Mouse (Mus musculus) CH12.LX (cell line): ENCODE results near the gene Zbtb22. TPM values are rescaled to one million over a fixed set of nuclear protein-coding genes. Genes with fewer than 3 reads are reported as not detected.
A peak's percentile ranks its signal among the peaks of the same experiment; 100 is the strongest.

Experiments
- DNase-seq: peaks from one replicate; pipeline ENCODE4 v3.0.0-alpha.2; 2013; ENCODE audit errors: extremely low read depth
- H3K27ac ChIP-seq: 2 replicates; pipeline ENCODE4 v1.5.1; 2012; ENCODE audit warnings: low read depth, mild to moderate bottlenecking, control low read depth, moderate library complexity; ENCODE audit not compliant: insufficient read depth
- H3K27me3 ChIP-seq: replicated peaks from 2 replicates; pipeline ENCODE3; 2012; ENCODE audit warnings: inconsistent platforms
- H3K36me3 ChIP-seq, 2 experiments: replicated peaks in 1 of 2; 2 replicates each; pipeline versions ENCODE3 to v1.6.1; 2012; ENCODE audit warnings: inconsistent platforms in 1 of 2, low read length in 1 of 2, mild to moderate bottlenecking in 1 of 2, mixed read lengths in 1 of 2, moderate library complexity in 1 of 2; ENCODE audit not compliant: control insufficient read depth in 1 of 2, insufficient read depth in 1 of 2
- H3K4me1 ChIP-seq, 2 experiments: 2 replicates each; pipeline ENCODE4 v1.6.1; 2012; ENCODE audit warnings: inconsistent platforms in 1 of 2, moderate library complexity in 1 of 2; ENCODE audit not compliant: insufficient read depth in 2 of 2, control insufficient read depth in 1 of 2
- H3K4me2 ChIP-seq: 2 replicates; pipeline ENCODE4 v1.6.1; 2012; ENCODE audit warnings: low read depth, mild to moderate bottlenecking, control low read depth; ENCODE audit not compliant: poor library complexity, insufficient read depth, severe bottlenecking
- H3K4me3 ChIP-seq, 3 experiments: fragments of 150-350 bp in 1 of 3; sonication (generic) in 1 of 3; replicated peaks in 1 of 3; 2 replicates each; pipeline versions ENCODE3 to v1.5.1; 2011 to 2012; ENCODE audit warnings: low read depth in 2 of 3, low read length in 2 of 3, mild to moderate bottlenecking in 2 of 3, moderate library complexity in 2 of 3, control low read depth in 1 of 3, improper control_type of control experiment in 1 of 3, inconsistent platforms in 1 of 3, mixed read lengths in 1 of 3; ENCODE audit not compliant: poor library complexity in 1 of 3
- H3K79me2 ChIP-seq: replicated peaks from 2 replicates; pipeline ENCODE4 v1.6.1; 2012; ENCODE audit warnings: mild to moderate bottlenecking, moderate library complexity; ENCODE audit not compliant: control insufficient read depth, poor library complexity, insufficient read depth, severe bottlenecking; ENCODE audit errors: extremely low read depth
- H3K9ac ChIP-seq: 2 replicates; pipeline ENCODE4 v1.6.1; 2012; ENCODE audit warnings: low read depth, mild to moderate bottlenecking, control low read depth, moderate library complexity; ENCODE audit not compliant: insufficient read depth
- H3K9me3 ChIP-seq: replicated peaks from 2 replicates; pipeline ENCODE3; 2012; ENCODE audit warnings: low read length, inconsistent platforms, mixed read lengths
- BHLHE40 ChIP-seq: IDR thresholded peaks from 2 replicates; pipeline ENCODE4 v1.6.1; 2011; ENCODE audit warnings: mild to moderate bottlenecking, low read depth, low read length, improper control_type of control experiment
- CHD1 ChIP-seq: IDR thresholded peaks from 2 replicates; pipeline ENCODE4 v1.6.1; 2012; ENCODE audit warnings: low read depth, low read length, improper control_type of control experiment, inconsistent platforms
- CHD2 ChIP-seq: IDR thresholded peaks from 2 replicates; pipeline ENCODE4 v1.6.1; 2011; ENCODE audit warnings: low read length, improper control_type of control experiment
- CTCF ChIP-seq, 2 experiments: IDR thresholded peaks in 1 of 2; conservative IDR thresholded peaks in 1 of 2; 2 replicates each; pipeline ENCODE4 v1.5.1; 2011 to 2012; ENCODE audit warnings: low read depth in 2 of 2, low read length in 2 of 2, improper control_type of control experiment in 1 of 2, inconsistent platforms in 1 of 2, mild to moderate bottlenecking in 1 of 2, moderate library complexity in 1 of 2
- ELF1 ChIP-seq: IDR thresholded peaks from 2 replicates; pipeline ENCODE4 v1.6.1; 2014; ENCODE audit warnings: low read depth, mild to moderate bottlenecking, inconsistent platforms, low read length, improper control_type of control experiment
- EP300 ChIP-seq: IDR thresholded peaks from 2 replicates; pipeline ENCODE4 v1.6.1; 2011; ENCODE audit warnings: low read length, improper control_type of control experiment
- GABPA ChIP-seq: IDR thresholded peaks from 2 replicates; pipeline ENCODE4 v1.6.1; 2012; ENCODE audit warnings: low read depth, low read length, improper control_type of control experiment, inconsistent platforms; ENCODE audit not compliant: insufficient replicate concordance
- HCFC1 ChIP-seq: IDR thresholded peaks from 2 replicates; pipeline ENCODE4 v1.6.1; 2012; ENCODE audit warnings: low read depth, mild to moderate bottlenecking, inconsistent platforms, low read length, improper control_type of control experiment
- IRF4 ChIP-seq: IDR thresholded peaks from 2 replicates; pipeline ENCODE4 v1.6.1; 2014; ENCODE audit warnings: low read depth, mild to moderate bottlenecking, inconsistent platforms, low read length, improper control_type of control experiment
- JUN ChIP-seq: IDR thresholded peaks from 2 replicates; pipeline ENCODE4 v1.6.1; 2011; ENCODE audit warnings: low read depth, mild to moderate bottlenecking, low read length, improper control_type of control experiment, moderate library complexity; ENCODE audit not compliant: insufficient read depth
- KAT2A ChIP-seq: IDR thresholded peaks from 2 replicates; pipeline ENCODE4 v1.6.1; 2012; ENCODE audit warnings: low read length, improper control_type of control experiment, inconsistent platforms; ENCODE audit not compliant: insufficient replicate concordance
- NRF1 ChIP-seq: IDR thresholded peaks from 2 replicates; pipeline ENCODE4 v1.6.1; 2014; ENCODE audit warnings: low read depth, mild to moderate bottlenecking, inconsistent platforms, low read length, improper control_type of control experiment, moderate library complexity
- PAX5 ChIP-seq: IDR thresholded peaks from 2 replicates; pipeline ENCODE4 v1.6.1; 2012; ENCODE audit warnings: low read length, inconsistent platforms, mixed read lengths
- POLR2AphosphoS2 ChIP-seq: IDR thresholded peaks from 2 replicates; pipeline ENCODE4 v1.6.1; 2011; ENCODE audit warnings: low read depth, low read length, improper control_type of control experiment
- RAD21 ChIP-seq: IDR thresholded peaks from 2 replicates; pipeline ENCODE4 v1.6.1; 2011; ENCODE audit warnings: low read depth, mild to moderate bottlenecking, low read length, improper control_type of control experiment, moderate library complexity
- SMC3 ChIP-seq: IDR thresholded peaks from 2 replicates; pipeline ENCODE4 v1.6.1; 2011; ENCODE audit warnings: low read depth, low read length, improper control_type of control experiment
- TCF12 ChIP-seq: IDR thresholded peaks from 2 replicates; pipeline ENCODE4 v1.6.1; 2014; ENCODE audit warnings: low read depth, mild to moderate bottlenecking, inconsistent platforms, low read length, improper control_type of control experiment
- UBTF ChIP-seq: IDR thresholded peaks from 2 replicates; pipeline ENCODE4 v1.6.1; 2012; ENCODE audit warnings: low read depth, mild to moderate bottlenecking, inconsistent platforms, low read length, improper control_type of control experiment, moderate library complexity
- USF1 ChIP-seq: IDR thresholded peaks from 2 replicates; pipeline ENCODE4 v1.6.1; 2014; ENCODE audit warnings: low read depth, mild to moderate bottlenecking, inconsistent platforms, low read length, improper control_type of control experiment
- USF2 ChIP-seq: conservative IDR thresholded peaks from 2 replicates; pipeline ENCODE4 v1.6.1; 2011; ENCODE audit warnings: low read depth, low read length, improper control_type of control experiment
- ZC3H11A ChIP-seq: IDR thresholded peaks from 2 replicates; pipeline ENCODE4 v1.6.1; 2012; ENCODE audit warnings: low read depth, mild to moderate bottlenecking, inconsistent platforms, low read length, improper control_type of control experiment
- ZKSCAN1 ChIP-seq: IDR thresholded peaks from 2 replicates; pipeline ENCODE4 v1.6.1; 2012; ENCODE audit warnings: low read depth, inconsistent platforms, low read length, improper control_type of control experiment, borderline replicate concordance
- ZMIZ1 ChIP-seq: IDR thresholded peaks from 2 replicates; pipeline ENCODE4 v1.6.1; 2012; ENCODE audit warnings: low read depth, mild to moderate bottlenecking, inconsistent platforms, low read length, improper control_type of control experiment
- dilution Hi-C: fragments of 300-500 bp; cut with MboI; formaldehyde crosslinking; loops from 2 replicates; pipeline ENCODE4 v1.14.3; 2020; ENCODE audit warnings: low sequenced_read_pairs; ENCODE audit not compliant: extremely low pct_unique_long_range_greater_than_20kb, extremely low pct_ligation_motif_present
- in situ Hi-C: fragments of 300-500 bp; cut with MboI; formaldehyde crosslinking; loops from 3 replicates; pipeline ENCODE4 v1.14.3; 2019; ENCODE audit warnings: low sequenced_read_pairs, low pct_ligation_motif_present, low pct_unique_long_range_greater_than_20kb, mixed read lengths
- polyA plus RNA-seq: library from polyadenylated mRNA; unstranded; fragments of >175 nt; gene quantifications from 2 replicates; pipeline ENCODE4 v1.2.1, GENCODE M21; 2012; ENCODE audit warnings: low read depth; ENCODE audit not compliant: insufficient read length
- total RNA-seq, 2 experiments: library from RNA; depleted of rRNA; stranded (reverse); fragments of 300-350 nt in 1 of 2; fragments of >200 nt in 1 of 2; gene quantifications; 2 replicates each; pipeline ENCODE4 v1.2.3; 2012 to 2014

The Zbtb22 gene
- total and polyA plus RNA-seq, 3 experiments: 11.7 to 23.5 (median 20.3) TPM

- no peak for DNase-seq
- H3K9me3 ChIP-seq: peaks cover 4% of the 10 kb centered on the region
- H3K79me2 ChIP-seq: no peaks in the 10 kb centered on the region
- H3K4me3 ChIP-seq: no peak overlapping the region
- H3K27me3 ChIP-seq: no peaks in the 10 kb centered on the region
- H3K27ac ChIP-seq: no peak overlapping the region
- H3K36me3 ChIP-seq: peaks cover 40 to 45% of the 10 kb centered on the region in 2 experiments
- no peak overlapping the region for H3K9ac ChIP-seq
- in situ Hi-C loops: loop anchor here (5.0 kb wide), 1 partner anchor 1336 kb away; no protein-coding TSS in a partner anchor
- peaks cover 0 to 3% of the 10 kb centered on the region in 2 experiments; a peak in 1 of 4 replicates for H3K4me1 ChIP-seq
- no peak overlapping the region for H3K4me2 ChIP-seq
- TF ChIP-seq ZC3H11A: no peak
- no peak for TF ChIP-seq GABPA
- no peak for TF ChIP-seq IRF4
- TF ChIP-seq NRF1: no peak
- TF ChIP-seq PAX5: no peak
- TF ChIP-seq ZKSCAN1: no peak
- TF ChIP-seq ZMIZ1: no peak
- no peak for TF ChIP-seq SMC3
- TF ChIP-seq RAD21: no peak
- no peak for TF ChIP-seq BHLHE40
- TF ChIP-seq CHD1: no peak
- no peak for TF ChIP-seq EP300
- TF ChIP-seq HCFC1: no peak
- no peak for TF ChIP-seq ELF1
- TF ChIP-seq CTCF (conservative IDR thresholded peaks at IDR 0.05 in 1 of 2, IDR thresholded peaks at IDR 0.05 in 1 of 2; ENCODE audit: low read depth in 2 of 2, low read length in 2 of 2): no peak
- no peak for TF ChIP-seq USF1
- TF ChIP-seq UBTF: no peak
- no peak for TF ChIP-seq KAT2A
- TF ChIP-seq TCF12: no peak
- dilution Hi-C loops: no loop called here
Measured at GRCm38 (mm10) chr17:33965846-33966550, 50.3 kb downstream of the Zbtb22 start.

GRCm38 (mm10) chr17:33968489-33968888, 52.8 kb downstream of the Zbtb22 start:
- H3K4me3 ChIP-seq: no peak overlapping the region
- no peaks in the 10 kb centered on the region for H3K27me3 ChIP-seq
- in situ Hi-C loops (loop anchor here (5.0 kb wide), 1 partner anchor 1334 kb away; no protein-coding TSS in a partner anchor), dilution Hi-C loops (no loop called here)
- peak; percentile 72 for DNase-seq
- peaks cover 0 to 3% of the 10 kb centered on the region in 2 experiments; a peak in 1 of 4 replicates for H3K4me1 ChIP-seq
- H3K4me2 ChIP-seq: 0 out of 2 replicates have a peak overlapping the region, but pooled peaks have one; percentile 50
- no peak overlapping the region for H3K27ac ChIP-seq
- H3K79me2 ChIP-seq: no peaks in the 10 kb centered on the region
- TF ChIP-seq CTCF (conservative IDR thresholded peaks at IDR 0.05 in 1 of 2, IDR thresholded peaks at IDR 0.05 in 1 of 2; ENCODE audit: low read depth in 2 of 2, low read length in 2 of 2) (peak; percentile 60 to 68), SMC3 (peak; percentile 67), TCF12 (no peak), RAD21 (peak; percentile 58), CHD2 (no peak), ELF1 (0 out of 2 replicates have a peak, but pooled peaks have one; percentile 9), USF2 (no peak), JUN (no peak), POLR2AphosphoS2 (no peak)
- TF ChIP-seq, all 38 proteins: peak for 4
- H3K9me3 ChIP-seq: peaks cover 4% of the 10 kb centered on the region
- H3K9ac ChIP-seq: no peak overlapping the region
- peaks cover 22 to 26% of the 10 kb centered on the region in 2 experiments for H3K36me3 ChIP-seq
